Mouse (Mus musculus) layer of hippocampus, postnatal 10 days (tissue): ENCODE results near the gene Tssc4. TPM values are rescaled to one million over a fixed set of nuclear protein-coding genes. Genes with fewer than 3 reads are reported as not detected.

ENCODE experiments used
- DNase-seq, 2 experiments: peaks; one replicate each; pipeline ENCODE4 v3.0.0; 2021; ENCODE audit warnings: low spot score in 2 of 2
- total RNA-seq, 2 experiments: library from RNA; stranded (reverse); gene quantifications; 2 replicates each; pipeline ENCODE4 v1.2.3; 2021

Tssc4 gene
- total RNA-seq, 2 experiments from 2014 or later = 41.9 to 46.0 TPM

GRCm38 (mm10) chr7:143044049-143044825, 24.8 kb upstream of the Tssc4 start:
- no peak for DNase-seq

GRCm38 (mm10) chr7:143044826-143045206, 24.2 kb upstream of the Tssc4 start:
- no peak for DNase-seq

- no peak for DNase-seq
Measured at GRCm38 (mm10) chr7:143046358-143046757, 22.7 kb upstream of the Tssc4 start.

- no peak for DNase-seq
Measured at GRCm38 (mm10) chr7:143049331-143049730, 19.7 kb upstream of the Tssc4 start.

- no peak for DNase-seq
Measured at GRCm38 (mm10) chr7:143049841-143050816, 18.9 kb upstream of the Tssc4 start.

GRCm38 (mm10) chr7:143051316-143051715, 17.7 kb upstream of the Tssc4 start:
- no peak for DNase-seq

- DNase-seq = peak; percentile 88 to 90
Measured at GRCm38 (mm10) chr7:143052626-143053007, 16.4 kb upstream of the Tssc4 start, which contains the start of gene Cd81. TSS of gene Cd81 (plus strand) at chr7:143052739.

- peak; percentile 76 to 85 for DNase-seq
Measured at GRCm38 (mm10) chr7:143053008-143053899, 15.8 kb upstream of the Tssc4 start.

GRCm38 (mm10) chr7:143053961-143054611, 15.0 kb upstream of the Tssc4 start:
- DNase-seq = no peak

- DNase-seq = no peak
Measured at GRCm38 (mm10) chr7:143054612-143054965, 14.5 kb upstream of the Tssc4 start.

GRCm38 (mm10) chr7:143055001-143055400, 14.0 kb upstream of the Tssc4 start:
- no peak for DNase-seq

- peak in 1 of 2 experiments; percentile 49 for DNase-seq
Measured at GRCm38 (mm10) chr7:143055499-143056186, 13.4 kb upstream of the Tssc4 start.

- DNase-seq = no peak
Measured at GRCm38 (mm10) chr7:143057023-143057422, 12.0 kb upstream of the Tssc4 start.

- DNase-seq = no peak
Measured at GRCm38 (mm10) chr7:143057667-143058220, 11.3 kb upstream of the Tssc4 start.

- no peak for DNase-seq
Measured at GRCm38 (mm10) chr7:143058221-143058697, 10.8 kb upstream of the Tssc4 start.

- DNase-seq = peak; percentile 49 to 60
Measured at GRCm38 (mm10) chr7:143059202-143059870, 9.7 kb upstream of the Tssc4 start.

- DNase-seq = no peak
Measured at GRCm38 (mm10) chr7:143062704-143063103, 6.3 kb upstream of the Tssc4 start.

GRCm38 (mm10) chr7:143064226-143064625, 4.8 kb upstream of the Tssc4 start:
- peak; percentile 52 to 64 for DNase-seq

- DNase-seq = no peak
Measured at GRCm38 (mm10) chr7:143065692-143066091, 3.4 kb upstream of the Tssc4 start.
